Mouse (Mus musculus) inflammation-experienced regulatory T-cells, adult 6 months (primary cell): Measurements from ENCODE around the gene Krt34. TPM values are rescaled to one million over a fixed set of nuclear protein-coding genes. Genes with fewer than 3 reads are reported as not detected.

ENCODE experiments used
- ATAC-seq: one replicate; pipeline ENCODE4 v1.8.0; 2017
- polyA plus RNA-seq, 3 experiments: library from polyadenylated mRNA; unstranded; fragments of 100-300 nt; shearing (Covaris generic); gene quantifications; one replicate each; pipeline ENCODE4 v1.2.1; 2017

Krt34 gene
- polyA plus RNA-seq: not detected

- no peak for ATAC-seq
Measured at GRCm38 (mm10) chr11:100041454-100041853, at the start of gene Krt34. Gene Krt34, minus strand, starts transcription at chr11:100041554.

DNA sequence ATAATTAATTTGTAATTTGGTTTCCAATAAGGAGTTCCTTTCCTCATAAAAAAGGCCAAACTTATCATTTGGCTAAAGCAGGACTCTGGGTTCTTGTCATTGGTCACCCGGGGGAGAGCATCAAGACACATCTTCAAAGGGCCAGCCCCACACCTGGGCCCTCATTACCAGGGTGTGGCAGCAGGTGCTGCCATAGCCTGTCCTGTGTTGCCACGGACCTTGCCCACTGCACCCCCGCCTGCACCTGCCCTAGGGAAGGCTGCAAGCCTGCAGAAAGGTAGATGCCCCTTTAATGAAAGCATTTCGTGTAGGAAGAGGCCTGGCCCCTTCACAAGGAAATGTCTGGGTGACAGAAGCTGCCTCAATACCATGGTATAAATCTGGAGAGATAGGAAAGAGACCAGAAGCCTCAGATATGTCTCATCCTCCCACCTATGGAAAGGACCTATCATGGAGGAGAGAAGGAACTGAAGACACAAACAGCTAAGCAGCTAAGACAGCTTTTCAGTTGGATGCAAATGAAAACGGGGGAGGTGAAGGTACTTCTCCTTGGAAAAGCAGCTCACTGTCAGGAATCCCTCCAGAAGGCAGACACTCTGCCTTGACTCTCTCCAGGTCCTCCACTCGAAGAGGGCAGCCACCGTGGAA, 47.1 kb upstream of the Krt34 start:
- ATAC-seq: no peak

- no peak for ATAC-seq
Measured at GRCm38 (mm10) chr11:100087861-100088260, 46.5 kb upstream of the Krt34 start, which contains the start of gene Krt32. Gene Krt32, minus strand, starts transcription at chr11:100088226.

- no peak for ATAC-seq
Measured at GRCm38 (mm10) chr11:100073873-100074272, 32.5 kb upstream of the Krt34 start.

DNA sequence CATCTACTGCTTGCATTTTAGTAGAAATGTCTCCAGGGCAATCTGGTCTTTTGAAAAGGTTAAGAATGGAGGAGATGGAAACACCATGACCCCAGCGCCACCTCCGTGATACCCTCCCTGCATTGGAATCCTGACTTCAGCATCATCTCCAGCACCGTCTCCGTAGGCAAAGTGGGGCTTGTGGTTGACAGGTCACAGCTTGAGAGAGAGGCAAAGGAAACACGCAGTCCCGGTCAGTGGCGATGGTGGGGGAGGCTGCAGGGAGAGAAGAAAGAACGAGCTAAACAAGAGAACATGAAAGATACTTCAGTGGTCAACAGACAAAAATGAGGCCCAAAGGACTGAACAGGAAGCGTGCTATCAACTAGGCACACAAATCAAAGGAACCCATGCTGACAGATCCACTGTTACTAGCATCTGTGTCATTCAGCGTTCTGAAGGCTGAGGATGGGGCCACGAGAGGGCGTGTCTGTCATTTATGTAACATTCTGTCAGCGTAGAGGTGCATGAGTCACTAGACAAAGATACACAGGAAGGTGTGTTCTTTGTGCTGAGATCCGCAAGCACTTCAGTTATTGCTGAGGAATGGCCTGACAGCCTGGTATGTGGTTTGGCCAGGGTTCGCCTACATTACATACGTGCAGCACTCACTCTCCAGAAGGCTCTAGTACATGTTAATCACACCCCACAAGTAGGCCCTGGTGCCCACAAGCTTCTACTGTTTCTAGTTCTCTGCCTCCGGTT, 26.1 kb upstream of the Krt34 start:
- no peak for ATAC-seq

DNA sequence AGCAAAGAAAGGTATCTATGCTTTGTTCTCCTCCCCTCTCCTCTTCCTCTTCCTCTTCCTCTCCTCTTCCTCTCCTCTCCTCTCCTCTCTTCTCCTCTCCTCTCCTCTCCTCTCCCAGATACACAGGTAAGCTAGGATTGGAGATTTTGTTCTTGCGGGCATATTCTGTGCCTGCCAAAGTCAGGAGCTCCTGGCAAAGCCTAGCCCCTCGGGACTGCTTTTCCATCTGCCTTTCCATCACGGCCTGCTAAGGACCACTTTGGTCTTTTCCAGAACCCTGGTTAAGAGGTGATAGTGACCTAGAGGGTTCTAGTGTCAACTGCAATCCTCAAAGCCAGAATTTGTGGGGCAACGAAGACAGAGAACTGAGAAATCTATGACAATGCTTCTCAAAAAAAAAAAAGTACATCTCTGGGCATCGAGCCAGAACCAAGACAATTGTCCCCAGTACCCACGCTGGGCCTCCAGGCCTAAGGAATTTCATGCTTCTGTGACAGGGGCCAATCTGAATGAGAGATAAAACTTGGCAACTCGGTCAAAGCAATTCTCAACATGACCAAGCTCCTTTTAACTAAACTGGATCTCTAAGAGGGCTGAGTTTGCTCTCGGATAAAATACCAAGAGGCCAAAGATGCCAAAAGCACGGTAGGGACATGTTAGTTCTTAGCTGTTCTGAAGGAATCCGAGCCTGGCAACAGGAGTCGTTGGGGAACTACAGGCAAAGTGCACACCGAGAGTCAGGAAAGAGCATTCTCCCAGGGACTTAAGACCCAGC, 25.1 kb upstream of the Krt34 start:
- no peak for ATAC-seq

DNA sequence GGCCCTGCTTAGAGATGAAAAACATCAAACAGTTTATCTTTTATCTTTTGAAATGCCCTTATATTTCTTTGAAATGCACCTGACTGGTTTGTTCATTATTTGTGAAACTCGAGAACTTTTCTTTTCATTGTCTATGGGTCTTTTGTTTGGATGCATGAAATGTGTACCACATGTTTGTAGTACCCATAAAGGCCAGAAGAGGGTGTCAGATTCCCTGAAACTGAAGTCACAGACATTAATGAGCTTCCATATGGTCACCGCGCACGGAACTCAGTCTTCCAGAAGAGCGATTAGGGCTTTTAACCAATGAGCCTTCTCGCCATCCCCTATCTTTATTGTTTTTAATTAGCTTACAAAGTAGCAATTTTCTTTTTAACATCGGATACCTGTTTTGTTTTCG, 17.5 kb upstream of the Krt34 start:
- no peak for ATAC-seq

DNA sequence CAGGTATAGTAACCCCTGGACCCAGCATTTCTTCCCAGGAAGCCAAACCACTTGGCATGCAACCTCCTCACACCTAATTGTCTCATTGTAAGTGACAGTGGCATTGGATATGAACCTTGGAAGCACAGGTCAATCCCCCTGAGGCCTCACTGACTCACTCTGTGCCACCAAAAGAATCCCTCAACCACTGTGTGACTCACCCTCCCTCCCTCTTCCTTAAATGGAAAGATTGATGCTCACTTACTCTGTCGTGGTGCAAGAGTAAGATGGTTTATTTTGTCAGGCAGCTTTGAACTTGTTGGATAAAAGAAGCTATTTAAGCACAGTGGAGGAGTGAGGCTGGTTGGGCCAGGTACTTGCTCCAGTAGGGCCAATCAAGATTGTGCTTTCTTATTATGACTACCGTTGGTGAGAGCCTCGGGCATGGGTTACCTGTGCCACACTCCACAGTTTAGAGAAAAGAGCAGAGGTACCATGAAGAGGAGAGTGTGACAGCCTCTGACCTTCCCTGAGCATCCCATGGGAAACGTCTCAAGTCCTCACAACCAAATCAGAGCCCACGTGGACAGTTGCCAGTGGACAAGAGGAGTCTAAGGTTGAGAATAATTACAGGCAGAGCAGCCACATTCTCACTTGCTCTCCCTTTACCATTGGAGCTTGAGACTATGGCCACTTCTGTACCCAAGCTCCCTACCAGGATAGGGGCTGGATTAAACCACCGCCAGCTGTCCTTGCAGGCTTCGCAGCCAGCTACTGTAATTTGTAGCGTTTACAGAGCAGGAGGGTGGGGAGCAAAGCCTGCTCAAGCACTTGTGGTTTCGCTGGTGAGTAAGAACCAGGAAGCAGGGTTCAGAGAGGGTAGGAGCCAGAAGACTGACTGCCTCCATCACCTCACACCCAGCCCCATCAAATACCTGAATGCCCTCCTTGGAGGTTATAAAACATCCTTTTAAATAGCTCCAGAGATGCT, 14.6 kb upstream of the Krt34 start:
- ATAC-seq: no peak

DNA sequence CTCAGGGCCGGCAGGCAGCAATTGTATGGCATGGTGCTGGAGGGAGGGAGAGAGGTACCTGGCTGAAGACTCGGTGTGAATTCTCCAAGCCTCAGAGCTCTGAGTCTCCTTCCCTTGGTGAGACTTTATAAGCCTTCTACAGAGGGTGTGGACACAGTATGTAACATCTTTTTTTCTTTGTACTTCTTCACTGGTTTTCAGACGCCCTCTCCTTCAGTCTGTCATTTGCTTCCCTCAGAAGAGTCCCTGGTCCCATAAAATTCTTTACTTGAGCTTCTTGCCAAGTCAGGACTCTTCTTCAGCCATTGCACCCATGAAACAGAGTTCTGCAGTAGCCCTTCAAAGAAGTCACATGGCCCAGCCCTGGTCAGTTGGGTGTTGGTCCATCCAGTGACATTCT, 9.1 kb upstream of the Krt34 start, which contains the start of gene Krt31:
Krt31 (minus strand) TSS at position 101 of the 400 bp plus-strand sequence.
- ATAC-seq: no peak

DNA sequence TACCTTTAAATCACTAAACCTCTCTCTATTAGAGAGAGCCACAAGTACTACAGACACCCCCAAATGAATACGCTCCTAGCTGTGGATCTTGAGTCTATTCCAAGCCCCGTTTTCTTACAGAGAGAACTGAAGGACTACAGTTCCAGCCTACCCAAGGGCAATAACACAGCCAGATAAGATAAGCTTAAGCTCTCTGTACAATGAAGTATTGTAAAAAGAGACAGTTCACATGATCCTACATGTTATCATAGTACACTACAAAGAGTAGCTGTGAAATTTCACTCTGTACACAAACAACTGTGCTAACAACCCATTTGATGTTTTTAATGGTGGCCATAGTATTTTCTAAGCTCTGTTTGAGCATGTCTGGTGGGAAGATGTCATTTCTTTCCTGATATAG, 5.8 kb upstream of the Krt34 start:
- ATAC-seq: no peak

GRCm38 (mm10) chr11:100046303-100046866, 5.0 kb upstream of the Krt34 start:
- ATAC-seq: no peak

DNA sequence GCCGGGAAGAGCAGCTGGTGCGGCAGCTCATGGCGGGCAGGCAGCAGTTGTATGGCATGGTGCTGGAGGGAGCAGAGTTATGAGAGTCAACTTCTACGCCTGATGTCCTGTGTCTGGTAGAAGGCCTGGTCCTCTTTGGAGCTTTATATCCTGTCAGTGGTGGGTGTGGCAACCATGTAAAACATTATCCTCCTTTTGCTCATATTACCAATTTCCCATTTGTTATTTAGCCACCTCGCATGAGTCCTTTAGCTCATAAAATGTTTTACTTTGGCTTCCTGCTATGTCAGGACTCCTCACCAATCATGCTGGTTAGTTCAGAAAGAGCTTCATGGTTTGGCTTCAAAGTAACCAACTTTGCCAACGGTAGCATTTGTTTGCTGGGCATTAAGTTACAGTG, 11.6 kb downstream of the Krt34 start, which contains the start of gene Krt33b:
Krt33b (minus strand) TSS at position 101 of the 400 bp plus-strand sequence.
- no peak for ATAC-seq

GRCm38 (mm10) chr11:100021438-100021837, 19.9 kb downstream of the Krt34 start:
- ATAC-seq: no peak

GRCm38 (mm10) chr11:100019466-100019865, 21.9 kb downstream of the Krt34 start:
- no peak for ATAC-seq

DNA sequence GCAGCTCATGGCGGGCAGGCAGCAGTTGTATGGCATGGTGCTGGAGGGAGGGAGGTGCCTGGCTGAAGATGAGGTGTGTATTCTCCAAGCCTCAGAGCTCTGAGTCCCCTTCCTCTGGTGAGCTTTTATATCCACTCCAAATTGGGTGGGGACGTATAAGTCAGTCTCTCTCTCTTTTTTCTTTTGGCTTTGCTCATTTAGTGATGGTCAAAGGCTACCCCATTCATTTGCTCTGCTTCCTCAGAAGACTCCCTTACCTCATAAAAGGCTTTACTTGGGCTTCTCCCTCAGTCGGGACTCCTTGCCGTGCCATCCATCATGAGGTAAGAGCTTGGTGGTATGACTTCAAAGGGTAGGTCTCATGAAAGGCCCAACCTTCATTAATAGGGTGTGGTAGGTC, 25.2 kb downstream of the Krt34 start, which contains the start of gene Krt33a:
Krt33a (minus strand) TSS at position 101 of the 400 bp plus-strand sequence.
- no peak for ATAC-seq

GRCm38 (mm10) chr11:100013691-100014171, 27.6 kb downstream of the Krt34 start:
- ATAC-seq: no peak

- no peak for ATAC-seq
Measured at GRCm38 (mm10) chr11:100010682-100011081, 30.7 kb downstream of the Krt34 start.

DNA sequence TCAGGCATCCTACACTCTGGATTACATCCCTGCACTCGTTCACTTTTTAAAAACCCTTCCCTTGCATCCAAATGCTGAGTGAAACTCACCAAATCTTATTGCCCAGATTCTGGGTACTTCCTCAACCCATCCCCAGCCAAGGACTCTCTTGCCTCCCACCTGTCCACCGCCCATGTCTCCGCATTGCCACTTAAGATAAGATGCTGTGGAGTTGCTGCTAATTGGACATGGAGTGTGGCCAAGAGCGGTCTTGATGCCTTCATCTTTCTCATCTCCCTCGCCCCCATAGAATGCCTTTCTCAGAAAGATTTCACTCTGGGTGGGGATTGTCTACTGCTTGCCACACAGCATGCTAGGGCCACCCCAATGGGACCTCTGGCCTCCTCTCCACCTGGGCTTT, 33.0 kb downstream of the Krt34 start:
- ATAC-seq: no peak

DNA sequence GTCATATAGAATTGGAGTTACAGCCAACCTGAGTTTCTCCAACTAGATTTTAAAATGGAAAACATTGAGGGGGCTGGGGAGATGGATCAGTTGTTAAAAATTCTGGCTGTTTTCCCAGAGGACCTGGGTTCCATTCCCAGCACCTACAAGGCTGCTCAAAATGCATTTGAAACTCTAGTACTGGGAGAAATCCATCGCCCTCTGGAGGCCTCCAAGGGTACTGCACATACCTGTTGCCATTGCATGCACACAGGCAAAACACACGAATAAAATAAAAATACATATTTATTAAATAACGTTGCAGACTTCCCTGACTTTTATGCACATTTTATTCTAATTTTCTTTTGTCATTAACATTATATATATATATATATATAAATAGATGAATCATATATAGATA, 34.7 kb downstream of the Krt34 start:
- ATAC-seq: no peak

DNA sequence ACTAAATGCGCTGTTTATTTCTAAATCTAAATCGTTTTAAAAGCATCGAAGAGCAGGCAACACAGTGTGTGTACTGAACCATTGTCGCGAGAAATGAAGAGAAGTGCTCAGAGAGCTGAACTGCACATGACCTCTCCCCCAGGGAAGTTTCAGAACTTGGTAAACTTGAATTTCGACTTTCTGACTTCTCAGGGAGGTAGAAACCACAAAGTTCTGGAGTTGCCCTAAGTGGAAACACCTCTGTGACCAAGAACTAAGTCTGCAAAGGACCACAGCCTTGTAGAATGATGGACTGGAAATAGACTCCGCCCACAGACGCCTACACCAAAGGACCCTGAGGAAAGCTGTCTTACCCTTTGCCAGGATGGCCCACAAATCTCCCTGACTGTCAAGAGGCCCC, 35.4 kb downstream of the Krt34 start:
- ATAC-seq: no peak

DNA sequence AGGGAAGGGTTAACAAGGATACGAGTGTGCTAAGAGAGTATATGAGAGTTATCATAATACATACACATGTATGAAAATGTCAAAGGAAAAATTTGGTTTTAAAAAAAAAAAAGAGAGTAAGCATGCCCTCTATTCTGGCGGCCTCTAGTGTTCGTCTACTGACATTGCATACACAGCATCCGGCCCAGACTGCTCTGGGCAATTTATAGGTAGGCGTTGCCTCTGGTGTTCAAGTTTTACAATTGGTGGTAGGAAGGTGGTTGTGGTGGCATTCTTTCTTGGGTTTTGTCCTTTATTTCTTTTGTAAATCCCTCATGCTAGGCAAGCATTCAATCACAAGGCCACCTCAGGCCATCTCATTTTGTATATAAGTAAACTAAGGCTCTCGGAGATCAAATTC, 36.5 kb downstream of the Krt34 start:
- ATAC-seq: no peak
